Mouse (Mus musculus): ENCODE results near the gene Zswim3. TPM values are rescaled to one million over a fixed set of nuclear protein-coding genes. Genes with fewer than 3 reads are reported as not detected.
A peak's percentile ranks its signal among the peaks of the same experiment; 100 is the strongest.

Gene Zswim3
- total RNA-seq, 1 experiment: 7.0 TPM

GRCm38 (mm10) chr2:164833314-164833959, 28.5 kb downstream of the Zswim3 start, which contains the start of gene Neurl2:
Neurl2 (minus strand) TSS chr2:164833456.
- H3K4me1 ChIP-seq (ENCODE audit: control insufficient read depth in 2 of 2, insufficient read depth in 2 of 2, low read length in 2 of 2, poor library complexity in 1 of 2): peaks cover 2 to 13% of the 10 kb centered on the region in 2 experiments; a peak in 2 of 4 replicates
- in situ Hi-C loops (cut with MboI; ENCODE audit: low sequenced_read_pairs in 2 of 2, unreplicated experiment in 2 of 2): no loop called here
- TF ChIP-seq ZNF384 (IDR thresholded peaks at IDR 0.05; ENCODE audit: low read depth, low read length) (0 out of 2 replicates have a peak, but pooled peaks have one; percentile 59), ZC3H11A (IDR thresholded peaks at IDR 0.05; ENCODE audit: borderline replicate concordance, low read depth, low read length) (no peak), HCFC1 (IDR thresholded peaks at IDR 0.05; ENCODE audit: borderline replicate concordance, insufficient read depth, low read length) (peak; percentile 45; the same call in 1 of the 2 replicates), CHD2 (IDR thresholded peaks at IDR 0.05; ENCODE audit: low read depth, low read length) (no peak), MAFK (IDR thresholded peaks at IDR 0.05; ENCODE audit: insufficient read depth, low read depth, low read length) (no peak)

GRCm38 (mm10) chr2:164834531-164834930, 29.6 kb downstream of the Zswim3 start:
- H3K27ac ChIP-seq (ENCODE audit: insufficient read depth, low read depth, low read length, poor library complexity, severe bottlenecking): no peak overlapping the region
- in situ Hi-C loops (cut with MboI; ENCODE audit: low sequenced_read_pairs in 2 of 2, unreplicated experiment in 2 of 2): no loop called here
- TF ChIP-seq CHD2 (IDR thresholded peaks at IDR 0.05; ENCODE audit: low read depth, low read length) (no peak), ZNF384 (IDR thresholded peaks at IDR 0.05; ENCODE audit: low read depth, low read length) (no peak), ZC3H11A (IDR thresholded peaks at IDR 0.05; ENCODE audit: borderline replicate concordance, low read depth, low read length) (no peak), MAFK (IDR thresholded peaks at IDR 0.05; ENCODE audit: insufficient read depth, low read depth, low read length) (no peak), HCFC1 (IDR thresholded peaks at IDR 0.05; ENCODE audit: borderline replicate concordance, insufficient read depth, low read length) (no peak)

More at GRCm38 (mm10) chr2:164833314-164833959, 28.5 kb downstream of the Zswim3 start, which contains the start of gene Neurl2:
- peak within 1 kb of the TSS; percentile 75 to 78 for H3K4me3 ChIP-seq (ENCODE audit: insufficient read depth in 1 of 2, low read depth in 1 of 2, low read length in 2 of 2, poor library complexity in 1 of 2, severe bottlenecking in 1 of 2)
- H3K36me3 ChIP-seq (ENCODE audit: control insufficient read depth, insufficient read depth, low read length, poor library complexity, severe bottlenecking): peaks cover 22% of the 10 kb centered on the region
- peak within 1 kb of the TSS; percentile 0; the same call in 1 of the 2 replicates for H3K27ac ChIP-seq (ENCODE audit: insufficient read depth, low read depth, low read length, poor library complexity, severe bottlenecking)
- no peaks in the 10 kb centered on the region for H3K9me3 ChIP-seq (ENCODE audit: control insufficient read depth, insufficient read depth, low read depth, low read length)
- peak within 1 kb of the TSS; percentile 75 for H3K9ac ChIP-seq (ENCODE audit: insufficient read depth, low read depth, low read length, poor library complexity, severe bottlenecking)
- peak; percentile 95 for DNase-seq (ENCODE audit: low read depth, low spot score)

GRCm38 (mm10) chr2:164835164-164835563, 30.3 kb downstream of the Zswim3 start:
- peaks cover 37% of the 10 kb centered on the region for H3K36me3 ChIP-seq (ENCODE audit: control insufficient read depth, insufficient read depth, low read length, poor library complexity, severe bottlenecking)
- H3K9ac ChIP-seq (ENCODE audit: insufficient read depth, low read depth, low read length, poor library complexity, severe bottlenecking): no peak overlapping the region
- in situ Hi-C loops (cut with MboI; ENCODE audit: low sequenced_read_pairs in 2 of 2, unreplicated experiment in 2 of 2): no loop called here
- H3K27ac ChIP-seq (ENCODE audit: insufficient read depth, low read depth, low read length, poor library complexity, severe bottlenecking): no peak overlapping the region
- DNase-seq (ENCODE audit: low read depth, low spot score): no peak
- H3K4me1 ChIP-seq (ENCODE audit: control insufficient read depth in 2 of 2, insufficient read depth in 2 of 2, low read length in 2 of 2, poor library complexity in 1 of 2): peaks cover 2 to 13% of the 10 kb centered on the region in 2 experiments; a peak in 1 of 4 replicates
- H3K4me3 ChIP-seq (ENCODE audit: insufficient read depth in 1 of 2, low read depth in 1 of 2, low read length in 2 of 2, poor library complexity in 1 of 2, severe bottlenecking in 1 of 2): 0 out of 4 replicates have a peak overlapping the region, but pooled peaks of 1 of the 2 experiments have one; percentile 75
- H3K9me3 ChIP-seq (ENCODE audit: control insufficient read depth, insufficient read depth, low read depth, low read length): no peaks in the 10 kb centered on the region
- TF ChIP-seq ZNF384 (IDR thresholded peaks at IDR 0.05; ENCODE audit: low read depth, low read length) (no peak), MAFK (IDR thresholded peaks at IDR 0.05; ENCODE audit: insufficient read depth, low read depth, low read length) (no peak), ZC3H11A (IDR thresholded peaks at IDR 0.05; ENCODE audit: borderline replicate concordance, low read depth, low read length) (no peak), HCFC1 (IDR thresholded peaks at IDR 0.05; ENCODE audit: borderline replicate concordance, insufficient read depth, low read length) (no peak), CHD2 (IDR thresholded peaks at IDR 0.05; ENCODE audit: low read depth, low read length) (no peak)

More at GRCm38 (mm10) chr2:164834531-164834930, 29.6 kb downstream of the Zswim3 start:
- peaks cover 2 to 10% of the 10 kb centered on the region in 2 experiments; a peak in 1 of 4 replicates for H3K4me1 ChIP-seq (ENCODE audit: control insufficient read depth in 2 of 2, insufficient read depth in 2 of 2, low read length in 2 of 2, poor library complexity in 1 of 2)
- peak overlapping the region; percentile 75 for H3K9ac ChIP-seq (ENCODE audit: insufficient read depth, low read depth, low read length, poor library complexity, severe bottlenecking)
- peaks cover 32% of the 10 kb centered on the region for H3K36me3 ChIP-seq (ENCODE audit: control insufficient read depth, insufficient read depth, low read length, poor library complexity, severe bottlenecking)
- no peak for DNase-seq (ENCODE audit: low read depth, low spot score)
- peak overlapping the region; percentile 75 to 78 for H3K4me3 ChIP-seq (ENCODE audit: insufficient read depth in 1 of 2, low read depth in 1 of 2, low read length in 2 of 2, poor library complexity in 1 of 2, severe bottlenecking in 1 of 2)
- H3K9me3 ChIP-seq (ENCODE audit: control insufficient read depth, insufficient read depth, low read depth, low read length): no peaks in the 10 kb centered on the region

GRCm38 (mm10) chr2:164845782-164846181, 40.9 kb downstream of the Zswim3 start:
- no peaks in the 10 kb centered on the region for H3K4me1 ChIP-seq (ENCODE audit: control insufficient read depth in 2 of 2, insufficient read depth in 2 of 2, low read length in 2 of 2, poor library complexity in 1 of 2)
- H3K9ac ChIP-seq (ENCODE audit: insufficient read depth, low read depth, low read length, poor library complexity, severe bottlenecking): no peak overlapping the region
- H3K27ac ChIP-seq (ENCODE audit: insufficient read depth, low read depth, low read length, poor library complexity, severe bottlenecking): no peak overlapping the region
- in situ Hi-C loops (cut with MboI; ENCODE audit: low sequenced_read_pairs in 2 of 2, unreplicated experiment in 2 of 2): no loop called here
- no peak overlapping the region for H3K4me3 ChIP-seq (ENCODE audit: insufficient read depth in 1 of 2, low read depth in 1 of 2, low read length in 2 of 2, poor library complexity in 1 of 2, severe bottlenecking in 1 of 2)
- no peaks in the 10 kb centered on the region for H3K9me3 ChIP-seq (ENCODE audit: control insufficient read depth, insufficient read depth, low read depth, low read length)
- H3K36me3 ChIP-seq (ENCODE audit: control insufficient read depth, insufficient read depth, low read length, poor library complexity, severe bottlenecking): peaks cover 66% of the 10 kb centered on the region
- DNase-seq (ENCODE audit: low read depth, low spot score): no peak
- no peak for TF ChIP-seq ZNF384 (IDR thresholded peaks at IDR 0.05; ENCODE audit: low read depth, low read length)
- TF ChIP-seq CHD2 (IDR thresholded peaks at IDR 0.05; ENCODE audit: low read depth, low read length): no peak
- TF ChIP-seq ZC3H11A (IDR thresholded peaks at IDR 0.05; ENCODE audit: borderline replicate concordance, low read depth, low read length): no peak
- no peak for TF ChIP-seq HCFC1 (IDR thresholded peaks at IDR 0.05; ENCODE audit: borderline replicate concordance, insufficient read depth, low read length)
- no peak for TF ChIP-seq MAFK (IDR thresholded peaks at IDR 0.05; ENCODE audit: insufficient read depth, low read depth, low read length)
